Mouse (Mus musculus) lung, embryonic 14.5 days (tissue): Measurements from ENCODE around the gene Ralgps1. TPM values are rescaled to one million over a fixed set of nuclear protein-coding genes. Genes with fewer than 3 reads are reported as not detected.
A peak's percentile ranks its signal among the peaks of the same experiment; 100 is the strongest.

ENCODE experiments used
- ATAC-seq: fragments of 200-750 bp; cut with Nextera tagmentation; 2 replicates; pipeline ENCODE4 v1.8.0; 2017; ENCODE audit warnings: mild to moderate bottlenecking, moderate TSS enrichment, moderate library complexity; ENCODE audit not compliant: insufficient read depth
- DNase-seq: peaks from one replicate; pipeline ENCODE4 v3.0.0-alpha.2; 2015
- H3K27ac ChIP-seq: fragments of 300-500 bp; sonication (generic); 2 replicates; pipeline ENCODE4 v1.5.1; 2014; ENCODE audit warnings: low read depth, mild to moderate bottlenecking, moderate library complexity
- H3K27me3 ChIP-seq: fragments of 300-500 bp; sonication (generic); 2 replicates; pipeline ENCODE4 v1.6.1; 2014; ENCODE audit warnings: low read length, control low read depth; ENCODE audit not compliant: insufficient read depth
- H3K36me3 ChIP-seq: fragments of 300-500 bp; sonication (generic); 2 replicates; pipeline ENCODE4 v1.6.1; 2014; ENCODE audit warnings: control low read depth; ENCODE audit not compliant: insufficient read depth
- H3K4me1 ChIP-seq: fragments of 300-500 bp; sonication (generic); 2 replicates; pipeline ENCODE4 v1.6.1; 2014; ENCODE audit warnings: antibody characterized with exemption, control low read depth; ENCODE audit not compliant: insufficient read depth
- H3K4me2 ChIP-seq: fragments of 300-500 bp; sonication (generic); 2 replicates; pipeline ENCODE4 v1.6.1; 2014; ENCODE audit warnings: mild to moderate bottlenecking
- H3K4me3 ChIP-seq: fragments of 300-500 bp; sonication (generic); 2 replicates; pipeline ENCODE4 v1.5.1; 2014; ENCODE audit warnings: low read depth, low read length
- H3K9ac ChIP-seq: fragments of 300-500 bp; sonication (generic); 2 replicates; pipeline ENCODE4 v1.6.1; 2014
- H3K9me3 ChIP-seq: fragments of 300-500 bp; sonication (generic); 2 replicates; pipeline ENCODE4 v1.6.1; 2016; ENCODE audit warnings: low read depth, low read length, control low read depth
- CTCF ChIP-seq: IDR thresholded peaks from 2 replicates; pipeline ENCODE4 v1.5.1; 2016; ENCODE audit warnings: antibody characterized with exemption, low read depth
- WGBS: fragments of 180-500 bp; shearing (Covaris S2); extraction: QIAGEN DNeasy Blood & Tissue Kit; methylation state at CpG from one replicate; pipeline ENCODE4 v1.1.7; 2014; 5-methylcytosine and 5-hydroxymethylcytosine counted together
- polyA plus RNA-seq: library from polyadenylated mRNA; unstranded; fragments of >200 nt; fragmentation: Nextera tagmentation; extraction: Ambion mirVana; gene quantifications from 2 replicates; pipeline ENCODE4 v1.2.1, GENCODE M21; 2014

The Ralgps1 gene
- polyA plus RNA-seq, 1 experiment from 2014 or later = 6.1 TPM

DNA sequence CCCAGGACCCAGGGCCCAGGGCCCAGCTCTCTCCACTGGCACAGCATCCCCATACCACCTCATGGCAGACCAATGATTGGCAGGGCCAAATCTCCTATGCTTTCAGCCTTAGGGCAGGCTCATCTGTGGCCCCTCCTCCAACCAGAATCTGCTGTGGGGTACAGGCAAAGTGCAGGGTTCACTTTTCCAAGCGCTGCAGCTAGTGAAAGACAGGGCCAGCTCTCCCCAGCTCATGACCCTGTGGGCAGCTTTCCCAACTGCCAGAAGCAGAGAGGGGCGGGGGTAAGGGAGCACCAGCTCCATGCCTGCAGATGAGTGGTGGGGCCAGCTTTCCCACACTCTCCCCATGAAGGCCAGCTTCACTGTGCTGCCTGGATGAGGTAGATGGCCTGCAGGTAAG is 160.4 kb downstream of the Ralgps1 start:
- DNase-seq (no peak), ATAC-seq (no peak)
- Histone ChIP-seq H3K9me3 (no peaks in the 10 kb centered on the region), H3K27ac (no peak overlapping the region), H3K36me3 (no peaks in the 10 kb centered on the region), H3K27me3 (no peaks in the 10 kb centered on the region), H3K4me2 (no peak overlapping the region), H3K4me1 (0 out of 2 replicates have a peak, but pooled peaks cover 6% of the 10 kb centered on the region), H3K4me3 (no peak overlapping the region), H3K9ac (no peak overlapping the region)
- no peak for TF ChIP-seq CTCF
- 81% methylated on average over 2 of the region's 2 CpGs for WGBS

DNA sequence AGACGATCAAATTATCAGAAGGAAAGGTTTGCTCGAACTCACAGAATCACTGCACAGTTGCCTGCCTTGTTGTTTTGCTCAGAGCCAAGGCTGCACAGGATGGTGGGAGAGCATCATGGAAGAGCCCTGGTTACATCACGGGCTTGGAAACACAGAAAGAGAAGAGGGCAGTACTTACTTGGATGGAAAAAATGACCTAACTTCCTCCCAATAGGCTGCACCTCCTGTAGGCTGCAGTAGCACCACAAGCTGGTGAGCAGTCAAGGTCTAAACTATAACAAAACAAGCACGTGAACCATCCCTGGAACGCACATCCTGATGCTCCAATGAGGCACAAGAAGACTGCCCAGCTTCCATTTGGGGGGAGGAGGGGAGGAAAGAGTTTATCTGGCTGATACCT is 163.2 kb downstream of the Ralgps1 start:
- no peak overlapping the region for H3K4me3 ChIP-seq
- DNase-seq (no peak), ATAC-seq (no peak)
- no peaks in the 10 kb centered on the region for H3K36me3 ChIP-seq
- H3K9ac ChIP-seq = no peak overlapping the region
- WGBS = 78% methylated on average over 5 of the region's 5 CpGs
- H3K9me3 ChIP-seq = no peaks in the 10 kb centered on the region
- TF ChIP-seq CTCF = no peak
- H3K4me1 ChIP-seq = 0 out of 2 replicates have a peak, but pooled peaks cover 8% of the 10 kb centered on the region
- H3K4me2 ChIP-seq = no peak overlapping the region
- H3K27ac ChIP-seq = no peak overlapping the region
- no peaks in the 10 kb centered on the region for H3K27me3 ChIP-seq

DNA sequence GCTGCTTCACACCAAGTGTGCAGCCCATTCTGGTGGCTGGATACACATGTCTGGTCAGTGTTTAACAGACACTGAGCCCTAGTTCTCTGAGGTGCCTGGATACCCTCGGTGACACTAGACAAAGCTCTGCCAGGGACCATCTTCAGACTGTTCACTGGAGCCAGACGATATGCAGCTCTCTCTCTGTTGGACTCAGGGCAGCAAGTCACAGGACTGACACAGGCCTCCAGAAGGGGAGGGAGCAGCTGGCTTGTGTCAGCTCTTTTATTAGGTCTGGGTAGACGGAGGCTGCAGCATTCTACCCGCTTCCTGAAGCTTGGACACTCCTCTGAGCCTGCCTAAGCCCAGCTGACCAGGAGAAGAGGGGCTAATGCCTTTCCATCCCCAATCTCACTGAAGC is 164.2 kb downstream of the Ralgps1 start:
- H3K36me3 ChIP-seq = no peaks in the 10 kb centered on the region
- H3K4me1 ChIP-seq = 0 out of 2 replicates have a peak, but pooled peaks cover 8% of the 10 kb centered on the region
- H3K9ac ChIP-seq = no peak overlapping the region
- H3K27me3 ChIP-seq = no peaks in the 10 kb centered on the region
- no peak overlapping the region for H3K4me2 ChIP-seq
- no peak for ATAC-seq
- no peaks in the 10 kb centered on the region for H3K9me3 ChIP-seq
- 27% methylated on average over 4 of the region's 4 CpGs for WGBS
- peak; percentile 53 for DNase-seq
- no peak overlapping the region for H3K4me3 ChIP-seq
- H3K27ac ChIP-seq = no peak overlapping the region; the same call in 1 of the 2 replicates
- TF ChIP-seq CTCF = no peak

DNA sequence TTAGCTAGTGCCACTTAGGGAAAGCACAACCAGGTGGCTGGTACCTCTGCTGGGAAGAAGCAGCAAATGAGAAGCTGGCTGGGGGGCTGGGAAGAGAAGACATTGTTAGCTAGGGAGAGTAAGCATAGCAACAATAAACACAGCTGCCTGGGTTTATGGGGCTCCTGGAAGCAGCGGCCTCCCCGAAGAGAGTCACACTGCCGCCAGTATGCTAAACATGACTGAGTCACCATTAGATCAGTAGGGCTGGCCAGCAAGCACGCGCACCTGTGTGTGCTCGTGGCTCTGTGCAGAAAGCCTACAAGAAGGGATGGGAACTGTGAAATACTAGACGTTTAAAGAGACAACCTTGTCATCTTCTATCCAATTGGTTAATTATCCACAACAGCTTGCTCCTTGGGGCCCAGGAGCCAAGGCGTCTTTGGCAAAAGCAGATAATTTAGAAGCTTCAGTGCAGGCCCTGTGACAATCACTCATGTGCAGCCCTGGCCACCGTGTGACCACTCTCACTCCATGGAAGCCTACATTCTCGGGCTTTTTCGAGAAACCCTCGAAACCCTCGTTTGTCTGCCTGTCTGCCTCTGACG is 165.3 kb downstream of the Ralgps1 start:
- 38% methylated on average over 14 of the region's 14 CpGs for WGBS
- H3K27me3 ChIP-seq = no peaks in the 10 kb centered on the region
- H3K9ac ChIP-seq = no peak overlapping the region
- H3K36me3 ChIP-seq = no peaks in the 10 kb centered on the region
- H3K4me3 ChIP-seq = no peak overlapping the region
- H3K27ac ChIP-seq = peak overlapping the region; percentile 24; the same call in 1 of the 2 replicates
- ATAC-seq = no peak
- H3K4me2 ChIP-seq = no peak overlapping the region
- no peak for DNase-seq
- TF ChIP-seq CTCF = no peak
- H3K4me1 ChIP-seq = 0 out of 2 replicates have a peak, but pooled peaks cover 8% of the 10 kb centered on the region
- H3K9me3 ChIP-seq = no peaks in the 10 kb centered on the region

DNA sequence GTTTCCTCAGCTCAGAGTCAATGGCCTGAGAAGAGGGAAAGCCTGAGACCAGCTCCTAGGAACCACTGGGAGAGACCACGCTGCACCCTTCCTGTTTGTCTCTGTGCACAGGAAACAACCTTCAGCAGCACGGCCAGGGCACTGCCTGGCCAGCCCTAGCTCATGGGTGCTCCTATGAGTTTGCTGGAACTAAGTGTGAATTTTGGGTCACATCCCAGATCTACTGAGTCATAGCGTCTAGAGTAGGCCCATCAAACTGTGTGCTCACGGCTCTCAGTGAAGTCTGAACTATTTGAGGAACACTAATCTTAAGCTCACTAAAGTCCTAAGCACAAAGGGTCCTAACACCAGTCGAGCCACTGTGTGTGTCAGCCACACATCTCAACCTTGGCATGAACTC is 166.3 kb downstream of the Ralgps1 start:
- TF ChIP-seq CTCF = no peak
- Histone ChIP-seq H3K27ac (no peak overlapping the region), H3K4me1 (0 out of 2 replicates have a peak, but pooled peaks cover 8% of the 10 kb centered on the region), H3K9me3 (no peaks in the 10 kb centered on the region), H3K4me3 (no peak overlapping the region), H3K9ac (no peak overlapping the region), H3K27me3 (no peaks in the 10 kb centered on the region), H3K4me2 (no peak overlapping the region), H3K36me3 (no peaks in the 10 kb centered on the region)
- WGBS = 61% methylated on average over 5 of the region's 5 CpGs
- DNase-seq (no peak), ATAC-seq (no peak)

DNA sequence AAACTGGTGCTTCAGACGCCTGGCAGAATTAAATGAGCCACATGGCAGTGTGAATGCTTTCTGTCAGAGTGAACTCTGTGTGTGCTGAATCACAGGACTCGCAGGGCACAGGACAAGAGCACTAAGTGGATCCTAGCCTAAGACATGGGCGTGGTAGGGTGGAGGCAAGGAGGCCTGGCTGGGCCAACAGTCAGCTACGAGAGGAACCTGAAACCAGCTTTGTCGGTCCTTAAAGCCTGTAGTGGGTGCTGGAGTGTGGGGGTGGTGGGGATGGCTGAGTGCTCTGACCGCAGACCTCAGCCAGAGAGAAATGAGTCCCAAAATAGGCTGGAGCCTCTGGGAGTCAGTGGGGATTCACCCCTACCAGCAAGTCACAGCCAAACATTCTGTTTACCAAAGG is 168.0 kb downstream of the Ralgps1 start:
- Histone ChIP-seq H3K27me3 (no peaks in the 10 kb centered on the region), H3K4me1 (0 out of 2 replicates have a peak, but pooled peaks cover 8% of the 10 kb centered on the region), H3K36me3 (no peaks in the 10 kb centered on the region), H3K9me3 (no peaks in the 10 kb centered on the region), H3K4me2 (no peak overlapping the region), H3K27ac (peak overlapping the region; percentile 4; the same call in 1 of the 2 replicates), H3K4me3 (no peak overlapping the region), H3K9ac (no peak overlapping the region; the same call in 1 of the 2 replicates)
- WGBS = 39% methylated on average over 6 of the region's 6 CpGs
- ATAC-seq = no peak
- peak; percentile 32 for DNase-seq
- no peak for TF ChIP-seq CTCF

DNA sequence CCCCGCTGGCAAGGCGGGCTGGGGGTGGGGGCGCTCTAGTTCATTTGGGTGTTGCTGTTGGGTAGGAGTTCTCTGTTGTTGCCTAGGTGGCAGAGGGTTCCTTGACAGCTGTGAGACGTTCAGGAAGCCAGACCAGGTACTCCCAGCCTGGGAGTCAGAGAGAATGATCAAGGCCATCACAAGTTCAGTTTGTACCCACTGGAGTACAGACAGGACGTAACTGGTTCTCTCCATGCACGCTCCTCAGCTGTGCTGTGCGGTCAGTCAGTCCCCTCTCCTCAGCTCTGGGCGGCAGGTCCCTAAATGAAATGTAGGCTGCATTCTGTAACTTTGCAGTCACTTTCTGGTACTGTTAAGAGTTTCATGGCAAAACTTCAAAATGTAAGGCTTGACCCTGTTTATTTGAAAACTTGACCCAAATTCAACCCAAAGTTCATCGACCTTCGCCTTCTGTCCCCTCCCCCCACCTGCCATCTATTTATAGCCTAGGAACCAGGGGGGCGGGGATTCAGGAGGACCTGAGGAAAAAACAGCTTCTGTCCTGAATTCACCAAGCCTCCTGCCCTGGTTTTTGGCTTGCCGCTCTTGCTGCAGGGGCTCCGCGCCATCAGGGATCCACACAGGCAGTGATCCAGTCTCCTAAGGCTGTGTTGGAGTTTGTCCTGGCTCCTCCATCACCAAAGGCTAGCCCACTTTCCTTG is 170.8 kb downstream of the Ralgps1 start:
- Histone ChIP-seq H3K4me2 (no peak overlapping the region), H3K4me3 (no peak overlapping the region), H3K27ac (no peak overlapping the region), H3K9me3 (no peaks in the 10 kb centered on the region), H3K36me3 (no peaks in the 10 kb centered on the region), H3K9ac (no peak overlapping the region), H3K4me1 (no peaks in the 10 kb centered on the region), H3K27me3 (no peaks in the 10 kb centered on the region)
- TF ChIP-seq CTCF = no peak
- ATAC-seq (no peak), DNase-seq (no peak)
- 61% methylated on average over 13 of the region's 14 CpGs for WGBS
